Mouse (Mus musculus): ENCODE data around the gene Ddx6.
A peak's percentile ranks its signal among the peaks of the same experiment; 100 is the strongest.
"Not testable (repeated sequence)": the region's sequence is repeated elsewhere in the genome, so short reads cannot be mapped to it uniquely, and the experiment has no call there.

Gene Ddx6

GRCm38 (mm10) chr9:44594901-44595536, 9.7 kb upstream of the Ddx6 start:
- no peak for DNase-seq (ENCODE audit: low spot score)

DNA sequence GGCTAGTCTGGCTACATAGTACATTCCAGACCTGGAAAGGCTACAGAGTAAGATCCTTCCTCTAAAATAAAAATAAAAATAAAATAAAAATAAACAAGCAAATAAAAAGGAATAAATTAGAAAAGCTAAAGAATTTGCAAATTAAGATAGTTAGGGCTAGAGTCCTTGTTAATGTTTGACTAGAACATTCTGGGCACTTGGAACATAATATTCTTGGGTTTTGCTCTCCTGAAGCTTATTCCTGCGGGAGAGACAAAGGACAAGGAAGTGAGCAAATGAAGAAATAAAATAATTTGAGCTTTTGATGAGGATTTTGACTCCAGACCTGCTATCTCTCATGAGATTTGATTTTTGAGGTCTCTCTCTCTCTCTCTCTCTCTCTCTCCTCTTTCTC, 9.2 kb upstream of the Ddx6 start:
- no peak for DNase-seq (ENCODE audit: low spot score)

DNA sequence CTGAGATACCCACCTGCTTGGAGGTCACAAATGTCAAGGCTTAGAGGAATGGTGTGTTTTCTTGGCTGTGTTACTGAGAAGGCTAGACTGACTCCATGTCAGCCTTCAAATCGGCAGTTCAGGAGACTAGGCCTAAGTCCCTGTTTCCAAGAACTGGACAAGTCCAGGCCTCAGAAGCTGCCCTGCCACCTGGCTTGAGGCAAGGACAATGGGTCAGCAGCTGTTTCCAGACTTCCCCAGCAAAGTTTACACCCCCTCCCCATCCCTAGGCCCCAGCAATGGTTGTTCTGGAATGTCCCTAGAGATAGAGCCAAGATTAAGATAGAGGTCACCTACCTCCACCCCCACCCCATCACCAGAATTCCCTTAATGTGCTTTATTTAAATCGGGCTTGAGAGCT, 7.0 kb upstream of the Ddx6 start:
- no peak for DNase-seq (ENCODE audit: low spot score)

- DNase-seq (ENCODE audit: low spot score): no peak
These were observed 5.7 kb upstream of the Ddx6 start for GRCm38 (mm10) chr9:44598899-44599495.

DNA sequence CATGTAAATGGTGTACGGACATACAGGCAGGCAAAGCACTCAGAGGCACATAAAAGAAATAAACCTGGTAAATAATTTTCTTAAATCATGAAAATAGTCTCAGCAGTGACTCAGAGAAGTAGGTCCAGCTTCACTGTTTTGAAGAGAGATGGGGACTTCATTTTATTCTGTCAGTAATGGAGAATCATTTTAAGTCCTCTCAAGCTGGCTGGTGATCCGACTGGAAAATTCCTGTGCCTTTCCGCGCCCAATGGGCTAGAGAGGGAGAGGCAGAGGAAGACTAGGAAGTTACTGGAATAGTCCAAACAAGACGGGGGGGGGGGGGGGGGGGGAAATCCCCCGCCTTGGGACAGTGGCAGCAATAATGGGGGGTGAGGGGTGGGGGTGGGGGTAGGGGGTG, 5.1 kb upstream of the Ddx6 start:
- no peak for DNase-seq (ENCODE audit: low spot score)

DNA sequence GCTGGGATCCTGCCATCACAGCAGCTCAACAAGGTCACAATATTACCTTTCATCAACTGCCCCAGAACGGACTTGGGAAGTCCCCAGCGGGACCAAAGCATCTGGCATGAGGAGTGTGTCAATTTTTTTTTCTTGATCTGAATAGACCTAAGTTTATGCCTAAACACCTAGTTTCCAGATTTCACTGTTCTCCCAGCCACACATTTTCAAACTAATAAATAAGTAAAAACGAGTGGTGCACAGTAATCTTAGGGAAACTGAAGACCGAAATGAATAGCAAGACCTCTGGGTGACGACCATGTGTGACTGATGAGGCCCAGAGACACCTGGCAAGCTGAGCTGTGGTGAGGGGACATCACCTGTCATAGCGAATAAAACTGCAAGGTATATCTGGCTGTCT, 3.9 kb upstream of the Ddx6 start:
- no peak for DNase-seq (ENCODE audit: low spot score)

- DNase-seq (ENCODE audit: low spot score): no peak
These were observed 1.9 kb upstream of the Ddx6 start for GRCm38 (mm10) chr9:44602766-44603165.

- peak; percentile 75 for DNase-seq (ENCODE audit: low spot score)
These were observed 1.0 kb upstream of the Ddx6 start for GRCm38 (mm10) chr9:44603454-44604289.

DNA sequence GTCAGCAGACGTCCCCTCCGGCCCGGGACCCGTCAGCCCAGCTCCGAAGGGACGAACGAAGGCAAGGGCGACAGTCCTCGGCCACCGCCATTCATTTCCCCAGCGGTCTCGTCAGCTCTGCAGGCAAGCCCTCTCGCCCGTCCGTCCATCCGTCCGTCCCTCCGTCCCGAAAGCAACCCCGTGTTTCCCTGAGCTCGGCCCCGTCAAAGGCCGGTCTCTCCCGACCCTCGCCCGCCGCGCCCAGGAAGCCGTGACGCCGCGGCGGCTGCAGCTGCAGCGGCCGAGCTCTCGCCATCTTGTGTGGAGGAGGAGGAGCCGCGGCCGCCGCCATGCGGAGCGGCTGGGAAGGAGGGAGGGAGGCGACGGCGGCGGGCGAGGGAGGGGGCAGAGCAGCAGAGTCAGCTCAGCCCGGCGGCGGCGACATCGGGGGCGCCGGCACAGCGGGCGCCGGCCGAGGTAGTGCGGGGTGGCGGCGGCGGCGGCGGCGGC, 358 bp upstream of the Ddx6 start:
- peak; percentile 81 for DNase-seq (ENCODE audit: low spot score)

- DNase-seq (ENCODE audit: low spot score): no peak
These were observed 999 bp downstream of the Ddx6 start for GRCm38 (mm10) chr9:44605616-44606165.

DNA sequence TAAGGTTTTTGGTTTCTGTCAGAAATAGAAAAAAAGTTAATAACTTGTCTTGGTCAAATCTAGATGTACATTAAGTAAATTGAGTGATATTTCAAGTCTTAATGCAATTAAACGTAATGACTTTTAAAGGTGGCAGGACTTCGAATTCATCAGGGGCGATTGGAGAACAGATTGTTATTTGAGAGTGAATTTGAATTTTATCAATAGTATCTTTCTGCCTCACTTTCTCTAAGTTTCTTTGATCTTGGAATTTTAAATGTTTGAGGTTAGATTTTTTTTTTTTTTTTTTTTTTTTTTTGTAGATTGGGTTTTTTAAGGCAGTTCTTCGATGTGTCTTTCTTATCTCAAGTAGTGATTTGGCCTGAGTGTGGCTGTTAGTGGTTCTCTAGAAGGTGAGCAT, 2.0 kb downstream of the Ddx6 start:
- DNase-seq (ENCODE audit: low spot score): no peak

- no peak for DNase-seq (ENCODE audit: low spot score)
These were observed 2.6 kb downstream of the Ddx6 start for GRCm38 (mm10) chr9:44607306-44607705.

GRCm38 (mm10) chr9:44610371-44610770, 5.7 kb downstream of the Ddx6 start:
- no peak for DNase-seq (ENCODE audit: low spot score)

GRCm38 (mm10) chr9:44613081-44613480, 8.4 kb downstream of the Ddx6 start:
- DNase-seq (ENCODE audit: low spot score): not testable (repeated sequence)

- DNase-seq (ENCODE audit: low spot score): no peak
These were observed 16.4 kb downstream of the Ddx6 start for GRCm38 (mm10) chr9:44621114-44621513.

DNA sequence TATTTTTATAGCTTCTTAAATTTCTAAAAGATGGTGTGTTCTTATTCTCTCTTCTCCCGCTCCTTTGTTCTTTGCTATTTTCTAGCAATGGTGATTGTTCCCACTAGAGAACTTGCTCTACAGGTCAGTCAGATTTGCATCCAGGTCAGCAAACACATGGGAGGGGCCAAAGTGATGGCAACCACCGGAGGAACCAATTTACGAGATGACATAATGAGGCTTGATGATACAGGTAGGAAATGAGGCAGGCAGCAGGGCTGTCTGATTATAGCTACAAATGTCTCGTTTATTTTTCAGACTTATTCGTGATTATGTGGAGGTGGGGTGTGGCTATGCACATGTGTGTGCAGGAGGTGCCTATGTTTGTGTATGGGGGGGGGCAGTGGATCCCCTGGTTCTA, 19.7 kb downstream of the Ddx6 start:
- DNase-seq (ENCODE audit: low spot score): no peak

- no peak for DNase-seq (ENCODE audit: low spot score)
These were observed 21.6 kb downstream of the Ddx6 start for GRCm38 (mm10) chr9:44626268-44626667.

GRCm38 (mm10) chr9:44637551-44638169, 33.0 kb downstream of the Ddx6 start:
- peak; percentile 48 for DNase-seq (ENCODE audit: low spot score)

DNA sequence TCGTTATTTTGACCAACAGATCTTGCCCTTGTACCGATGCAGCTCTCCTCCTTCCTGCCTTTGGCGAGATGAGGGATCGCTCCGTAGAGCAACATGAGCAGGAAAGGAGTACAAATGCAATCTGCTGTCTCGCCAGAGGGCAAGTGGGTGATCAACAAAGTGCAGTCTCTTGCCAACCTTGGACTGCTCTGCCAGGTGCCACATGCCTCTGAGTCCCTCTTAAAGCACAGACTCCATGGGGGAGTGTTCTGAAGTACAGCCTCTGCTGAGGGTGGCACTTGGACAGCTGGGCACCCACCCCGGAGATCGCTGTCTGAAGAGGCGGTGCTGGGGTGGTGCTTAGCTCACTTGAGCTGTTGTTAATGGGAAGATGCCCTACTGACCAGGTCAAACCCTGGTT, 34.0 kb downstream of the Ddx6 start:
- not testable (repeated sequence) for DNase-seq (ENCODE audit: low spot score)

GRCm38 (mm10) chr9:44640028-44640427, 35.3 kb downstream of the Ddx6 start:
- not testable (repeated sequence) for DNase-seq (ENCODE audit: low spot score)

- no peak for DNase-seq (ENCODE audit: low spot score)
These were observed 36.1 kb downstream of the Ddx6 start for GRCm38 (mm10) chr9:44640646-44641357.

- no peak for DNase-seq (ENCODE audit: low spot score)
These were observed 36.9 kb downstream of the Ddx6 start for GRCm38 (mm10) chr9:44641616-44642015.
